Comparison of ENCODE assay signal across 14 mouse cellular contexts in genomic region chr7:97414915-97415687, GRCm38 (mm10). TPM values are rescaled to one million over a fixed set of nuclear protein-coding genes. Genes with fewer than 3 reads are reported as not detected.
DNase-seq lines count a peak whose midpoint lies in the region; ATAC-seq and TF ChIP-seq lines count a peak whose summit lies in the region.
"Had no signal": no experiment of that assay in that cellular context is flagged by ENCODE, and none has a peak within 500 bp of the region (broad histone marks: within the 10 kb centered on the region; RNA-seq: fewer than 3 reads in every experiment).

No protein-coding gene starts in this region.

- H3K4me2 ChIP-seq in liver, postnatal 0 days (ENCODE audit: low read depth, low read length): no peak overlapping the region

- H3K9ac ChIP-seq in liver, adult 2 months (ENCODE audit: low read depth, low read length): peak overlapping the region; percentile 85
- no peak overlapping the region for H3K9ac ChIP-seq in liver, postnatal 0 days (replicated peaks)

- peaks cover 20% of the 10 kb centered on the region for H3K4me1 ChIP-seq in liver, adult 2 months (ENCODE audit: control insufficient read depth, insufficient read depth, low read length)
- peaks cover 15% of the 10 kb centered on the region for H3K4me1 ChIP-seq in liver, postnatal 0 days (ENCODE audit: insufficient read depth)

- intact Hi-C loops in left cerebral cortex, postnatal 4 days (cut with DNase I): no loop called here

- H3K4me3 ChIP-seq in liver, adult 2 months (ENCODE audit: insufficient read depth, low read depth, low read length): peak overlapping the region; percentile 74
- H3K4me3 ChIP-seq in liver, postnatal 0 days (ENCODE audit: low read depth, low read length): no peak overlapping the region

- 36% methylated on average over 9 of the region's 9 CpGs for WGBS in liver, adult 2 months
- WGBS in liver, postnatal 0 days (ENCODE audit: insufficient replicate concordance): 60% methylated on average over 9 of the region's 9 CpGs

- no peaks in the 10 kb centered on the region for H3K27me3 ChIP-seq in liver, adult 2 months (ENCODE audit: control insufficient read depth, insufficient read depth, low read length)
- H3K27me3 ChIP-seq in liver, postnatal 0 days (ENCODE audit: insufficient read depth, low read length): no peaks in the 10 kb centered on the region

- peaks cover 8% of the 10 kb centered on the region; the same call in 1 of the 2 replicates for H3K79me2 ChIP-seq in liver, adult 2 months (ENCODE audit: control insufficient read depth, insufficient read depth, low read length)

- ATAC-seq in liver, postnatal 0 days: peak; percentile 56; the same call in 1 of the 2 replicates
- ATAC-seq: hindbrain, embryonic 16.5 days had no signal

- peak; percentile 55 for DNase-seq in adrenal gland, postnatal 10 days
- DNase-seq in adrenal gland, postnatal 25 days: no peak
- DNase-seq in heart, adult 11 months: peak; percentile 91
- no peak for DNase-seq in heart, postnatal 4 days
- DNase-seq in liver, adult 2 months (ENCODE audit: extremely low read depth, low read depth, low spot score): peak; percentile 68
- no peak for DNase-seq in liver
- no peak for DNase-seq in liver, postnatal 0 days
- no peak for DNase-seq in left cerebral cortex, postnatal 4 days
- DNase-seq: right cerebral cortex, adult 18-20 months; spleen, adult 18-20 months; thymus, postnatal 4 days had no signal

- TF ChIP-seq EP300 in liver, postnatal 0 days (IDR thresholded peaks at IDR 0.05; ENCODE audit: low read depth): no peak

- peaks cover 25% of the 10 kb centered on the region for H3K36me3 ChIP-seq in liver, adult 2 months (ENCODE audit: control insufficient read depth, insufficient read depth, low read length)
- H3K36me3 ChIP-seq in liver, postnatal 0 days (replicated peaks; ENCODE audit: insufficient read depth, low read length): peaks cover 6% of the 10 kb centered on the region

- TF ChIP-seq POLR2A in liver, adult 2 months (IDR thresholded peaks at IDR 0.05; ENCODE audit: extremely low read depth, insufficient read depth, low read length): 0 out of 2 replicates have a peak, but pooled peaks have one; percentile 4

- TF ChIP-seq CTCF in liver, adult 2 months (IDR thresholded peaks at IDR 0.05; ENCODE audit: low read depth, low read length): no peak
- no peak for TF ChIP-seq CTCF in liver, postnatal 0 days (IDR thresholded peaks at IDR 0.05; ENCODE audit: low read depth)

- H3K27ac ChIP-seq in liver, adult 2 months (replicated peaks; ENCODE audit: insufficient read depth, low read depth, low read length): peak overlapping the region; percentile 87
- H3K27ac ChIP-seq in liver, postnatal 0 days (ENCODE audit: low read depth): no peak overlapping the region

- no peaks in the 10 kb centered on the region for H3K9me3 ChIP-seq in liver, postnatal 0 days (ENCODE audit: low read length)

RNA-seq across cellular contexts. Expression of gene Thrsp, which starts 2.4 kb away (rescaled TPM):
- 100 to 1,000 TPM; 444 to 455 TPM for total RNA-seq in adrenal gland, postnatal 10 days (2021)
- 584 and 613 TPM in 2 replicates for total RNA-seq in adrenal gland, postnatal 25 days (2021)
- total RNA-seq in heart, postnatal 4 days (2021): 1 to 10 TPM; 4.3 to 6.4 TPM
- total RNA-seq in liver, adult 2 months (2014; rRNA removed): 292 and 1,156 TPM in 2 replicates
- 247 and 275 TPM in 2 replicates for polyA plus RNA-seq in liver, adult 2 months (2012; rRNA removed)
- 2.0 and 2.1 TPM in 2 replicates for polyA plus RNA-seq in liver, postnatal 0 days (2015; fragmentation: Nextera tagmentation; extraction: Ambion mirVana)
- total RNA-seq in left cerebral cortex, postnatal 4 days (2021): 1 to 10 TPM; 2.4 to 2.6 TPM
- total RNA-seq: granulocyte monocyte progenitor cell, adult 5-6 weeks; megakaryocyte, adult 5-6 weeks had no signal

RNA-seq across cellular contexts. Expression of gene Ndufc2, which starts 15.3 kb away (rescaled TPM):
- 100 to 1,000 TPM; 603 to 657 TPM for total RNA-seq in adrenal gland, postnatal 10 days (2021)
- 221 and 290 TPM in 2 replicates for total RNA-seq in adrenal gland, postnatal 25 days (2021)
- total RNA-seq in heart, postnatal 4 days (2021): 100 to 1,000 TPM; 507 TPM
- total RNA-seq in liver, adult 2 months (2014; rRNA removed): 213 and 221 TPM in 2 replicates
- polyA plus RNA-seq in liver, adult 2 months (2012; rRNA removed): 191 and 204 TPM in 2 replicates
- polyA plus RNA-seq in liver, postnatal 0 days (2015; fragmentation: Nextera tagmentation; extraction: Ambion mirVana): 323 and 339 TPM in 2 replicates
- 100 to 1,000 TPM; 249 to 255 TPM for total RNA-seq in left cerebral cortex, postnatal 4 days (2021)

RNA-seq across cellular contexts. Expression of gene Kctd14, which starts 36.0 kb away (rescaled TPM):
- 1 to 10 TPM; 2.0 to 3.1 TPM for total RNA-seq in adrenal gland, postnatal 10 days (2021)
- 1.7 TPM in 2 replicates for total RNA-seq in adrenal gland, postnatal 25 days (2021)
- total RNA-seq in heart, postnatal 4 days (2021): under 1 TPM; 0.36 to 0.50 TPM
- total RNA-seq in liver, adult 2 months (2014; rRNA removed): 0.07 and 0.18 TPM in 2 replicates
- 0.13 TPM in 1 of 2 replicates, not detected in the other for polyA plus RNA-seq in liver, adult 2 months (2012; rRNA removed)
- polyA plus RNA-seq in liver, postnatal 0 days (2015; fragmentation: Nextera tagmentation; extraction: Ambion mirVana): 3.9 and 5.0 TPM in 2 replicates
- total RNA-seq in left cerebral cortex, postnatal 4 days (2021): 1 to 10 TPM in 1 of 2 experiments, under 1 TPM in 1; 0.93 to 1.1 TPM

RNA-seq across cellular contexts. Expression of gene Alg8, which starts 43.7 kb away (rescaled TPM):
- 10 to 100 TPM; 13.2 to 13.8 TPM for total RNA-seq in adrenal gland, postnatal 10 days (2021)
- total RNA-seq in adrenal gland, postnatal 25 days (2021): 17.4 and 24.3 TPM in 2 replicates
- 10 to 100 TPM; 12.5 to 13.4 TPM for total RNA-seq in heart, postnatal 4 days (2021)
- total RNA-seq in liver, adult 2 months (2014; rRNA removed): 3.3 and 6.2 TPM in 2 replicates
- 6.3 and 7.5 TPM in 2 replicates for polyA plus RNA-seq in liver, adult 2 months (2012; rRNA removed)
- 14.5 and 16.2 TPM in 2 replicates for polyA plus RNA-seq in liver, postnatal 0 days (2015; fragmentation: Nextera tagmentation; extraction: Ambion mirVana)
- 10 to 100 TPM in 1 of 2 experiments, 1 to 10 TPM in 1; 9.4 to 12.4 TPM for total RNA-seq in left cerebral cortex, postnatal 4 days (2021)

Comparison
In these comparisons a context has a peak if more than half of its experiments do, and no peak if none do; other contexts are left out.
1. DNase-seq: peak in adrenal gland, postnatal 10 days (single experiment), heart, adult 11 months (single experiment) and liver, adult 2 months (single experiment); none in adrenal gland, postnatal 25 days (single experiment), heart, postnatal 4 days (single experiment), liver (single experiment), liver, postnatal 0 days (single experiment) and left cerebral cortex, postnatal 4 days (single experiment).
2. RNA of gene Thrsp, which starts 2.4 kb away (total RNA-seq): 292 to 1,156 TPM in liver, adult 2 months, 584 to 613 TPM in adrenal gland, postnatal 25 days and 444 to 455 TPM in adrenal gland, postnatal 10 days; 4.3 to 6.4 TPM in heart, postnatal 4 days and 2.4 to 2.6 TPM in left cerebral cortex, postnatal 4 days; every median in the first group is over 10 times any median in the second.